Mouse (Mus musculus): Measurements from ENCODE around the gene Gm20388.

Gene Gm20388

GRCm38 (mm10) chr8:122329553-122330239, 2419.1 kb downstream of the Gm20388 start:
- in situ Hi-C loops (cut with MboI, MseI): loop anchor here (5.0 to 10.0 kb wide), 2 partner anchors 57 to 485 kb away; no protein-coding TSS in a partner anchor

GRCm38 (mm10) chr8:122330446-122331133, 2419.9 kb downstream of the Gm20388 start:
- in situ Hi-C loops (cut with MboI, MseI): loop anchor here (5.0 kb wide), 1 partner anchor 58 kb away; no protein-coding TSS in a partner anchor

- in situ Hi-C loops (cut with MboI, MseI): loop anchor here (5.0 kb wide), 1 partner anchor 59 kb away; no protein-coding TSS in a partner anchor
Observed at GRCm38 (mm10) chr8:122331134-122331523, 2420.5 kb downstream of the Gm20388 start.

GRCm38 (mm10) chr8:122332753-122333506, 2422.3 kb downstream of the Gm20388 start:
- in situ Hi-C loops (cut with MboI, MseI): loop anchor here (5.0 kb wide), 1 partner anchor 61 kb away; no protein-coding TSS in a partner anchor

GRCm38 (mm10) chr8:122333531-122333930, 2422.9 kb downstream of the Gm20388 start:
- in situ Hi-C loops (cut with MboI, MseI): loop anchor here (5.0 kb wide), 1 partner anchor 61 kb away; no protein-coding TSS in a partner anchor

- in situ Hi-C loops (cut with MboI, MseI): loop anchor here (5.0 kb wide), 1 partner anchor 63 kb away; no protein-coding TSS in a partner anchor
Observed at GRCm38 (mm10) chr8:122334791-122335490, 2424.3 kb downstream of the Gm20388 start.

GRCm38 (mm10) chr8:122335638-122336250, 2425.1 kb downstream of the Gm20388 start:
- in situ Hi-C loops (cut with MboI, MseI): no loop called here

- in situ Hi-C loops (cut with MboI, MseI): no loop called here
Observed at GRCm38 (mm10) chr8:122336251-122336910, 2425.7 kb downstream of the Gm20388 start.

GRCm38 (mm10) chr8:122338852-122339251, 2428.2 kb downstream of the Gm20388 start:
- in situ Hi-C loops (cut with MboI, MseI): no loop called here

- in situ Hi-C loops (cut with MboI, MseI): no loop called here
Observed at GRCm38 (mm10) chr8:122340761-122341160, 2430.1 kb downstream of the Gm20388 start.

GRCm38 (mm10) chr8:122341790-122342189, 2431.1 kb downstream of the Gm20388 start:
- in situ Hi-C loops (cut with MboI, MseI): no loop called here

GRCm38 (mm10) chr8:122342362-122342761, 2431.7 kb downstream of the Gm20388 start:
- in situ Hi-C loops (cut with MboI, MseI): no loop called here

- in situ Hi-C loops (cut with MboI, MseI): no loop called here
Observed at GRCm38 (mm10) chr8:122342806-122343209, 2432.2 kb downstream of the Gm20388 start.

GRCm38 (mm10) chr8:122343341-122343740, 2432.7 kb downstream of the Gm20388 start:
- in situ Hi-C loops (cut with MboI, MseI): no loop called here

- in situ Hi-C loops (cut with MboI, MseI): no loop called here
Observed at GRCm38 (mm10) chr8:122343758-122344157, 2433.1 kb downstream of the Gm20388 start.

GRCm38 (mm10) chr8:122344219-122344618, 2433.6 kb downstream of the Gm20388 start:
- in situ Hi-C loops (cut with MboI, MseI): no loop called here

GRCm38 (mm10) chr8:122345181-122346095, 2434.8 kb downstream of the Gm20388 start:
- in situ Hi-C loops (cut with MboI, MseI): no loop called here

- in situ Hi-C loops (cut with MboI, MseI): no loop called here
Observed at GRCm38 (mm10) chr8:122347811-122348552, 2437.3 kb downstream of the Gm20388 start.

Data from T-helper 1 cell (primary cell).